Mouse (Mus musculus) skeletal muscle tissue, adult 2 months (tissue): Measurements from ENCODE around the gene Senp3.
"Not testable (repeated sequence)": the region's sequence is repeated elsewhere in the genome, so short reads cannot be mapped to it uniquely, and the experiment has no call there.

ENCODE experiments used
- DNase-seq: peaks from one replicate; pipeline ENCODE4 v3.0.0-alpha.2; 2012; ENCODE audit warnings: low read depth, low spot score

Senp3 gene

GRCm38 (mm10) chr11:69704613-69705010 lies 22.7 kb upstream of the Senp3 start:
- no peak for DNase-seq

GRCm38 (mm10) chr11:69703814-69704612 lies 22.1 kb upstream of the Senp3 start:
- no peak for DNase-seq

- DNase-seq = not testable (repeated sequence)
These were observed 21.5 kb upstream of the Senp3 start for GRCm38 (mm10) chr11:69703381-69703780.

- not testable (repeated sequence) for DNase-seq
These were observed 21.0 kb upstream of the Senp3 start for GRCm38 (mm10) chr11:69702886-69703285.

- DNase-seq = no peak
These were observed 17.7 kb upstream of the Senp3 start for GRCm38 (mm10) chr11:69699595-69699994.

- no peak for DNase-seq
These were observed 16.7 kb upstream of the Senp3 start for GRCm38 (mm10) chr11:69698574-69698973.

GRCm38 (mm10) chr11:69697396-69697795 lies 15.5 kb upstream of the Senp3 start:
- DNase-seq = no peak

- DNase-seq = peak; percentile 69
These were observed 13.7 kb upstream of the Senp3 start, which contains the start of the genes Tnfsf12 and Tnfsfm13 for GRCm38 (mm10) chr11:69695361-69696181. Gene Tnfsf12, minus strand, starts transcription at chr11:69695849. Gene Tnfsfm13, minus strand, starts transcription at chr11:69696098.

GRCm38 (mm10) chr11:69695046-69695360 lies 13.1 kb upstream of the Senp3 start:
- no peak for DNase-seq

- DNase-seq = no peak
These were observed 11.6 kb upstream of the Senp3 start for GRCm38 (mm10) chr11:69693421-69693965.

- no peak for DNase-seq
These were observed 11.0 kb upstream of the Senp3 start for GRCm38 (mm10) chr11:69692863-69693262.

GRCm38 (mm10) chr11:69692196-69692811 lies 10.4 kb upstream of the Senp3 start:
- DNase-seq = no peak

GRCm38 (mm10) chr11:69689891-69690290 lies 8.0 kb upstream of the Senp3 start:
- no peak for DNase-seq

GRCm38 (mm10) chr11:69687061-69687460 lies 5.2 kb upstream of the Senp3 start:
- DNase-seq = no peak

GRCm38 (mm10) chr11:69686377-69686776 lies 4.5 kb upstream of the Senp3 start:
- peak; percentile 82 for DNase-seq

- DNase-seq = peak; percentile 92
These were observed 3.8 kb upstream of the Senp3 start, which contains the start of gene Tnfsf13 for GRCm38 (mm10) chr11:69685526-69686148. Gene Tnfsf13, minus strand, starts transcription at chr11:69685784.

- no peak for DNase-seq
These were observed 3.1 kb upstream of the Senp3 start for GRCm38 (mm10) chr11:69684936-69685335.

GRCm38 (mm10) chr11:69684128-69684745 lies 2.4 kb upstream of the Senp3 start:
- no peak for DNase-seq

GRCm38 (mm10) chr11:69683576-69683975 lies 1.7 kb upstream of the Senp3 start:
- no peak for DNase-seq

- peak; percentile 88 for DNase-seq
These were observed 1.1 kb upstream of the Senp3 start for GRCm38 (mm10) chr11:69682840-69683533.
